In the genomic region with DNA sequence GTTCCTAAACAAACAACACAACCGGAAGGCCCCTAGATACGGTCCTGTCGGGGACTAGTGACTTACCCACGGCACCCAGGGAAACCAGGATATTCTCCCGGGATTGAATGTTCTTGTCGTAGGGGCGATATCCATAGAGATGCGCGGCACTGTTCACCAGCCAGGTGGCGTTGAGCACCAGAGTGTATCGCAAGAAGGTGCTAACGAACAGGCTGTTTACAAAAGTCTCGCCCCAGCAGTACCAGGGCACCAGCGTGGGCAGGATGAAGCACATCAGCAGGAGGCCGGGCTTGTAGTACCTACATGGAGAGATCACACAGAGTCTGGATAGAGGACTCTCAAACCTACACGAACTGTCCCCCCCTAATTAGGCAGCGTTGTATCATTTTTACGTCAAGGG, we compare ENCODE assay signal across 22 mouse cellular contexts. TPM values are rescaled to one million over a fixed set of nuclear protein-coding genes. Genes with fewer than 3 reads are reported as not detected.
DNase-seq lines count a peak whose midpoint lies in the region; ATAC-seq and TF ChIP-seq lines count a peak whose summit lies in the region.
"Had no signal": no experiment of that assay in that cellular context is flagged by ENCODE, and none has a peak within 500 bp of the region (broad histone marks: within the 10 kb centered on the region; RNA-seq: fewer than 3 reads in every experiment).

No protein-coding gene starts in this region.

- H3K36me3 ChIP-seq in stomach, postnatal 0 days (ENCODE audit: control insufficient read depth, insufficient read depth, low read length): no peaks in the 10 kb centered on the region

- no peak for ATAC-seq in stomach, postnatal 0 days (ENCODE audit: low FRiP score, low TSS enrichment)
- ATAC-seq: activated CD4-positive, CD25-positive, alpha-beta regulatory T cell, adult 4 months; forebrain, embryonic 16.5 days; hindbrain, postnatal 0 days; Patski had no signal

- WGBS in stomach, postnatal 0 days: 88% methylated on average over 18 of the region's 18 CpGs

- intact Hi-C loops in left cerebral cortex, postnatal 10 days (cut with DNase I): no loop called here

- H3K27ac ChIP-seq in stomach, postnatal 0 days (replicated peaks): no peak overlapping the region
- H3K27ac ChIP-seq: embryonic facial prominence, embryonic 12.5 days; heart, embryonic 10.5 days; hindbrain, embryonic 12.5 days; hindbrain, postnatal 0 days had no signal

- TF ChIP-seq CTCF in stomach, postnatal 0 days (IDR thresholded peaks at IDR 0.05; ENCODE audit: low read depth): no peak

- H3K4me1 ChIP-seq in stomach, postnatal 0 days (replicated peaks; ENCODE audit: control insufficient read depth, insufficient read depth): no peaks in the 10 kb centered on the region
- H3K4me1 ChIP-seq: heart, embryonic 10.5 days; hindbrain, embryonic 12.5 days had no signal

- no peak overlapping the region for H3K9ac ChIP-seq in stomach, postnatal 0 days (ENCODE audit: low read length)
- H3K9ac ChIP-seq: embryonic facial prominence, embryonic 12.5 days; hindbrain, embryonic 12.5 days had no signal

- no peaks in the 10 kb centered on the region for H3K27me3 ChIP-seq in stomach, postnatal 0 days (ENCODE audit: control insufficient read depth, insufficient read depth, low read length)
- H3K27me3 ChIP-seq: embryonic facial prominence, embryonic 12.5 days; hindbrain, embryonic 12.5 days had no signal

- H3K9me3 ChIP-seq in stomach, postnatal 0 days (ENCODE audit: control insufficient read depth, low read length): no peaks in the 10 kb centered on the region
- H3K9me3 ChIP-seq: embryonic facial prominence, embryonic 12.5 days; heart, embryonic 10.5 days; hindbrain, embryonic 12.5 days had no signal

- H3K4me2 ChIP-seq in stomach, postnatal 0 days (replicated peaks; ENCODE audit: low read depth): no peak overlapping the region
- H3K4me2 ChIP-seq: embryonic facial prominence, embryonic 12.5 days; hindbrain, embryonic 12.5 days had no signal

- peak; percentile 23 for DNase-seq in MN1 (ENCODE audit: low spot score)
- peak; percentile 61 for DNase-seq in cerebellum, adult 11 months
- peak; percentile 63 for DNase-seq in cerebellum, adult 8-10 months
- peak; percentile 56 to 72 for DNase-seq in cerebellum, postnatal 14 days
- no peak for DNase-seq in stomach, postnatal 0 days (ENCODE audit: low spot score)
- no peak for DNase-seq in left cerebral cortex, postnatal 10 days (ENCODE audit: extremely low spot score in 1 of 2, low spot score in 2 of 2)
- no peak for DNase-seq in frontal cortex, postnatal 25 days (ENCODE audit: low spot score in 2 of 2)
- no peak for DNase-seq in embryo, embryonic 10.5 days (ENCODE audit: low spot score)
- DNase-seq: adrenal gland, adult 2 months; adrenal gland, postnatal 25 days; gastrocnemius, postnatal 25 days; heart, adult 11 months; heart, postnatal 10 days; heart, postnatal 4 days; kidney, adult 11 months had no signal

- TF ChIP-seq EP300 in stomach, postnatal 0 days (optimal IDR thresholded peaks at IDR 0.05): no peak

- H3K4me3 ChIP-seq in stomach, postnatal 0 days (ENCODE audit: low read depth, low read length): no peak overlapping the region
- H3K4me3 ChIP-seq: embryonic facial prominence, embryonic 12.5 days; heart, embryonic 10.5 days; hindbrain, embryonic 12.5 days had no signal

RNA-seq across cellular contexts. Expression of a gene that starts 7.6 kb away (rescaled TPM):
- polyA plus RNA-seq in stomach, postnatal 0 days (2015; fragmentation: Nextera tagmentation; extraction: Ambion mirVana): 1.3 and 1.7 TPM in 2 replicates
- 100 to 1,000 TPM; 126 to 130 TPM for total RNA-seq in left cerebral cortex, postnatal 10 days (2021)

Comparison
In these comparisons a context has a peak if more than half of its experiments do, and no peak if none do; other contexts are left out.
1. DNase-seq: peak in MN1 (single experiment), cerebellum, adult 11 months (single experiment), cerebellum, adult 8-10 months (single experiment) and cerebellum, postnatal 14 days (2 of 2); none in stomach, postnatal 0 days (single experiment), left cerebral cortex, postnatal 10 days (0 of 2), frontal cortex, postnatal 25 days (0 of 2) and embryo, embryonic 10.5 days (single experiment).